Mouse (Mus musculus) cerebellum, adult 11 months (tissue): ENCODE data around the gene Lsg1.
A peak's percentile ranks its signal among the peaks of the same experiment; 100 is the strongest.

Experiments used
- DNase-seq: peaks from one replicate; pipeline ENCODE4 v3.0.0; 2022

Gene Lsg1

GRCm38 (mm10) chr16:30549966-30550747 lies 37.2 kb downstream of the Lsg1 start:
- peak; percentile 67 for DNase-seq

GRCm38 (mm10) chr16:30549516-30549915 lies 37.9 kb downstream of the Lsg1 start:
- no peak for DNase-seq

GRCm38 (mm10) chr16:30548291-30548690 lies 39.1 kb downstream of the Lsg1 start:
- DNase-seq, result no peak

GRCm38 (mm10) chr16:30544693-30545092 lies 42.7 kb downstream of the Lsg1 start:
- DNase-seq, result no peak

- no peak for DNase-seq
These were observed 44.0 kb downstream of the Lsg1 start for GRCm38 (mm10) chr16:30543386-30543785.

GRCm38 (mm10) chr16:30542826-30543225 lies 44.6 kb downstream of the Lsg1 start:
- DNase-seq, result no peak

GRCm38 (mm10) chr16:30540107-30541001 lies 47.0 kb downstream of the Lsg1 start:
- no peak for DNase-seq

GRCm38 (mm10) chr16:30539433-30539832 lies 48.0 kb downstream of the Lsg1 start:
- no peak for DNase-seq

- no peak for DNase-seq
These were observed 52.3 kb downstream of the Lsg1 start for GRCm38 (mm10) chr16:30535075-30535474.

GRCm38 (mm10) chr16:30533592-30533991 lies 53.8 kb downstream of the Lsg1 start:
- DNase-seq, result no peak

- no peak for DNase-seq
These were observed 54.5 kb downstream of the Lsg1 start for GRCm38 (mm10) chr16:30532929-30533328.

GRCm38 (mm10) chr16:30531761-30532406 lies 55.5 kb downstream of the Lsg1 start:
- no peak for DNase-seq

GRCm38 (mm10) chr16:30530815-30531214 lies 56.6 kb downstream of the Lsg1 start:
- DNase-seq, result no peak

- no peak for DNase-seq
These were observed 59.0 kb downstream of the Lsg1 start for GRCm38 (mm10) chr16:30528386-30528785.

GRCm38 (mm10) chr16:30527889-30528288 lies 59.5 kb downstream of the Lsg1 start:
- no peak for DNase-seq

GRCm38 (mm10) chr16:30525756-30526155 lies 61.6 kb downstream of the Lsg1 start:
- DNase-seq, result no peak

- DNase-seq, result no peak
These were observed 62.9 kb downstream of the Lsg1 start for GRCm38 (mm10) chr16:30524481-30524880.

- DNase-seq, result no peak
These were observed 65.0 kb downstream of the Lsg1 start for GRCm38 (mm10) chr16:30522253-30522940.

- no peak for DNase-seq
These were observed 66.2 kb downstream of the Lsg1 start for GRCm38 (mm10) chr16:30521147-30521546.

GRCm38 (mm10) chr16:30520361-30520823 lies 67.0 kb downstream of the Lsg1 start:
- peak; percentile 44 for DNase-seq

- no peak for DNase-seq
These were observed 68.8 kb downstream of the Lsg1 start for GRCm38 (mm10) chr16:30518635-30519034.

- no peak for DNase-seq
These were observed 69.6 kb downstream of the Lsg1 start for GRCm38 (mm10) chr16:30517666-30518283.
